Mouse (Mus musculus): Measurements from ENCODE around the gene Ctnnal1. TPM values are rescaled to one million over a fixed set of nuclear protein-coding genes. Genes with fewer than 3 reads are reported as not detected.

Ctnnal1 gene
- polyA plus RNA-seq, 1 experiment from 2014 or later = 27.8 TPM

- Histone ChIP-seq H3K4me1 (ENCODE audit: control insufficient read depth in 2 of 2, insufficient read depth in 2 of 2, low read length in 2 of 2) (peaks cover 4 to 15% of the 10 kb centered on the region in 2 experiments), H3K9ac (ENCODE audit: low read length) (no peak overlapping the region), H3K4me3 (ENCODE audit: control insufficient read depth in 1 of 2, insufficient read depth in 1 of 2, low read depth in 1 of 2, low read length in 2 of 2) (no peak overlapping the region), H3K4me2 (ENCODE audit: low read length) (no peak overlapping the region), H3K36me3 (ENCODE audit: control insufficient read depth, insufficient read depth, low read length) (no peaks in the 10 kb centered on the region), H3K27me3 (ENCODE audit: control insufficient read depth, insufficient read depth, low read length) (no peaks in the 10 kb centered on the region), H3K27ac (replicated peaks in 1 of 2; ENCODE audit: control insufficient read depth in 1 of 2, insufficient read depth in 1 of 2, low read depth in 2 of 2, low read length in 2 of 2) (no peak overlapping the region), H3K9me3 (ENCODE audit: control insufficient read depth, low read length) (no peaks in the 10 kb centered on the region)
- 78% methylated on average over 4 of the region's 4 CpGs for WGBS
- ATAC-seq (ENCODE audit: insufficient number of reproducible peaks, insufficient read depth, low FRiP score, low read depth) = no peak
These were observed 3.4 kb downstream of the Ctnnal1 start for GRCm38 (mm10) chr4:56861551-56861950.

GRCm38 (mm10) chr4:56858733-56859132 is 6.3 kb downstream of the Ctnnal1 start:
- 67% methylated on average over 9 of the region's 9 CpGs for WGBS
- Histone ChIP-seq H3K4me1 (ENCODE audit: control insufficient read depth in 2 of 2, insufficient read depth in 2 of 2, low read length in 2 of 2) (peaks cover 4 to 7% of the 10 kb centered on the region in 2 experiments; a peak in 3 of 4 replicates), H3K9ac (ENCODE audit: low read length) (no peak overlapping the region), H3K27me3 (ENCODE audit: control insufficient read depth, insufficient read depth, low read length) (no peaks in the 10 kb centered on the region), H3K27ac (replicated peaks in 1 of 2; ENCODE audit: control insufficient read depth in 1 of 2, insufficient read depth in 1 of 2, low read depth in 2 of 2, low read length in 2 of 2) (no peak overlapping the region), H3K9me3 (ENCODE audit: control insufficient read depth, low read length) (no peaks in the 10 kb centered on the region), H3K4me3 (ENCODE audit: control insufficient read depth in 1 of 2, insufficient read depth in 1 of 2, low read depth in 1 of 2, low read length in 2 of 2) (no peak overlapping the region), H3K36me3 (ENCODE audit: control insufficient read depth, insufficient read depth, low read length) (no peaks in the 10 kb centered on the region), H3K4me2 (ENCODE audit: low read length) (no peak overlapping the region)
- no peak for ATAC-seq (ENCODE audit: insufficient number of reproducible peaks, insufficient read depth, low FRiP score, low read depth)

- Histone ChIP-seq H3K4me2 (ENCODE audit: low read length) (no peak overlapping the region), H3K9me3 (ENCODE audit: control insufficient read depth, low read length) (no peaks in the 10 kb centered on the region), H3K4me3 (ENCODE audit: control insufficient read depth in 1 of 2, insufficient read depth in 1 of 2, low read depth in 1 of 2, low read length in 2 of 2) (no peak overlapping the region), H3K4me1 (ENCODE audit: control insufficient read depth in 2 of 2, insufficient read depth in 2 of 2, low read length in 2 of 2) (peaks cover 0 to 1% of the 10 kb centered on the region in 2 experiments; a peak in 1 of 4 replicates), H3K36me3 (ENCODE audit: control insufficient read depth, insufficient read depth, low read length) (no peaks in the 10 kb centered on the region), H3K27me3 (ENCODE audit: control insufficient read depth, insufficient read depth, low read length) (no peaks in the 10 kb centered on the region), H3K9ac (ENCODE audit: low read length) (no peak overlapping the region), H3K27ac (replicated peaks in 1 of 2; ENCODE audit: control insufficient read depth in 1 of 2, insufficient read depth in 1 of 2, low read depth in 2 of 2, low read length in 2 of 2) (no peak overlapping the region)
- 86% methylated on average over 8 of the region's 8 CpGs for WGBS
- ATAC-seq (ENCODE audit: insufficient number of reproducible peaks, insufficient read depth, low FRiP score, low read depth) = no peak
These were observed 8.5 kb downstream of the Ctnnal1 start for GRCm38 (mm10) chr4:56856371-56856949.

GRCm38 (mm10) chr4:56855935-56856334 is 9.1 kb downstream of the Ctnnal1 start:
- Histone ChIP-seq H3K36me3 (ENCODE audit: control insufficient read depth, insufficient read depth, low read length) (no peaks in the 10 kb centered on the region), H3K4me1 (ENCODE audit: control insufficient read depth in 2 of 2, insufficient read depth in 2 of 2, low read length in 2 of 2) (peaks cover 0 to 5% of the 10 kb centered on the region in 2 experiments; a peak in 3 of 4 replicates), H3K27me3 (ENCODE audit: control insufficient read depth, insufficient read depth, low read length) (no peaks in the 10 kb centered on the region), H3K27ac (replicated peaks in 1 of 2; ENCODE audit: control insufficient read depth in 1 of 2, insufficient read depth in 1 of 2, low read depth in 2 of 2, low read length in 2 of 2) (no peak overlapping the region), H3K4me3 (ENCODE audit: control insufficient read depth in 1 of 2, insufficient read depth in 1 of 2, low read depth in 1 of 2, low read length in 2 of 2) (no peak overlapping the region), H3K4me2 (ENCODE audit: low read length) (no peak overlapping the region), H3K9me3 (ENCODE audit: control insufficient read depth, low read length) (no peaks in the 10 kb centered on the region), H3K9ac (ENCODE audit: low read length) (no peak overlapping the region)
- WGBS = 88% methylated on average over 5 of the region's 5 CpGs
- no peak for ATAC-seq (ENCODE audit: insufficient number of reproducible peaks, insufficient read depth, low FRiP score, low read depth)

- Histone ChIP-seq H3K27ac (replicated peaks in 1 of 2; ENCODE audit: control insufficient read depth in 1 of 2, insufficient read depth in 1 of 2, low read depth in 2 of 2, low read length in 2 of 2) (peak overlapping the region in 1 of 2 experiments; percentile 46; a peak in 1 of 4 replicates), H3K4me1 (ENCODE audit: control insufficient read depth in 2 of 2, insufficient read depth in 2 of 2, low read length in 2 of 2) (peaks cover 2 to 10% of the 10 kb centered on the region in 2 experiments; a peak in 3 of 4 replicates), H3K9ac (ENCODE audit: low read length) (peak overlapping the region; percentile 2; the same call in 1 of the 2 replicates), H3K9me3 (ENCODE audit: control insufficient read depth, low read length) (no peaks in the 10 kb centered on the region), H3K27me3 (ENCODE audit: control insufficient read depth, insufficient read depth, low read length) (no peaks in the 10 kb centered on the region), H3K36me3 (ENCODE audit: control insufficient read depth, insufficient read depth, low read length) (peaks cover 9% of the 10 kb centered on the region; the same call in 1 of the 2 replicates), H3K4me3 (ENCODE audit: control insufficient read depth in 1 of 2, insufficient read depth in 1 of 2, low read depth in 1 of 2, low read length in 2 of 2) (no peak overlapping the region), H3K4me2 (ENCODE audit: low read length) (peak overlapping the region; percentile 34; the same call in 1 of the 2 replicates)
- peak; percentile 59; the same call in 1 of the 2 replicates for ATAC-seq (ENCODE audit: insufficient number of reproducible peaks, insufficient read depth, low FRiP score, low read depth)
- WGBS = 4% methylated on average over 6 of the region's 6 CpGs
These were observed 14.3 kb downstream of the Ctnnal1 start for GRCm38 (mm10) chr4:56850724-56851123.

GRCm38 (mm10) chr4:56848044-56848443 is 16.9 kb downstream of the Ctnnal1 start:
- Histone ChIP-seq H3K9ac (ENCODE audit: low read length) (no peak overlapping the region), H3K4me1 (ENCODE audit: control insufficient read depth in 2 of 2, insufficient read depth in 2 of 2, low read length in 2 of 2) (peaks cover 2 to 10% of the 10 kb centered on the region in 2 experiments; a peak in 3 of 4 replicates), H3K27ac (replicated peaks in 1 of 2; ENCODE audit: control insufficient read depth in 1 of 2, insufficient read depth in 1 of 2, low read depth in 2 of 2, low read length in 2 of 2) (no peak overlapping the region), H3K4me3 (ENCODE audit: control insufficient read depth in 1 of 2, insufficient read depth in 1 of 2, low read depth in 1 of 2, low read length in 2 of 2) (no peak overlapping the region), H3K27me3 (ENCODE audit: control insufficient read depth, insufficient read depth, low read length) (no peaks in the 10 kb centered on the region), H3K36me3 (ENCODE audit: control insufficient read depth, insufficient read depth, low read length) (peaks cover 19% of the 10 kb centered on the region), H3K4me2 (ENCODE audit: low read length) (no peak overlapping the region), H3K9me3 (ENCODE audit: control insufficient read depth, low read length) (peaks cover 4% of the 10 kb centered on the region; the same call in 1 of the 2 replicates)
- 82% methylated on average over 6 of the region's 6 CpGs for WGBS
- no peak for ATAC-seq (ENCODE audit: insufficient number of reproducible peaks, insufficient read depth, low FRiP score, low read depth)

GRCm38 (mm10) chr4:56847400-56847799 is 17.6 kb downstream of the Ctnnal1 start:
- Histone ChIP-seq H3K4me2 (ENCODE audit: low read length) (no peak overlapping the region), H3K36me3 (ENCODE audit: control insufficient read depth, insufficient read depth, low read length) (peaks cover 19% of the 10 kb centered on the region), H3K27me3 (ENCODE audit: control insufficient read depth, insufficient read depth, low read length) (no peaks in the 10 kb centered on the region), H3K27ac (replicated peaks in 1 of 2; ENCODE audit: control insufficient read depth in 1 of 2, insufficient read depth in 1 of 2, low read depth in 2 of 2, low read length in 2 of 2) (no peak overlapping the region), H3K4me1 (ENCODE audit: control insufficient read depth in 2 of 2, insufficient read depth in 2 of 2, low read length in 2 of 2) (peaks cover 3 to 10% of the 10 kb centered on the region in 2 experiments; a peak in 3 of 4 replicates), H3K9me3 (ENCODE audit: control insufficient read depth, low read length) (peaks cover 4% of the 10 kb centered on the region; the same call in 1 of the 2 replicates), H3K4me3 (ENCODE audit: control insufficient read depth in 1 of 2, insufficient read depth in 1 of 2, low read depth in 1 of 2, low read length in 2 of 2) (no peak overlapping the region), H3K9ac (ENCODE audit: low read length) (no peak overlapping the region)
- no peak for ATAC-seq (ENCODE audit: insufficient number of reproducible peaks, insufficient read depth, low FRiP score, low read depth)
- 91% methylated on average over 3 of the region's 3 CpGs for WGBS

Measured in heart, embryonic 14.5 days (tissue).